Mouse (Mus musculus) inflammation-experienced regulatory T-cells, adult 6 months (primary cell): ENCODE measurements at regions not wholly inside any gene's neighbourhood (a gene's known extent, or its start where the extent isn't known, plus 50 kb on each side); places are given as distances from the start of the nearest gene placed in this dataset.

Experiments
- ATAC-seq: one replicate; pipeline ENCODE4 v1.8.0; 2017

DNA sequence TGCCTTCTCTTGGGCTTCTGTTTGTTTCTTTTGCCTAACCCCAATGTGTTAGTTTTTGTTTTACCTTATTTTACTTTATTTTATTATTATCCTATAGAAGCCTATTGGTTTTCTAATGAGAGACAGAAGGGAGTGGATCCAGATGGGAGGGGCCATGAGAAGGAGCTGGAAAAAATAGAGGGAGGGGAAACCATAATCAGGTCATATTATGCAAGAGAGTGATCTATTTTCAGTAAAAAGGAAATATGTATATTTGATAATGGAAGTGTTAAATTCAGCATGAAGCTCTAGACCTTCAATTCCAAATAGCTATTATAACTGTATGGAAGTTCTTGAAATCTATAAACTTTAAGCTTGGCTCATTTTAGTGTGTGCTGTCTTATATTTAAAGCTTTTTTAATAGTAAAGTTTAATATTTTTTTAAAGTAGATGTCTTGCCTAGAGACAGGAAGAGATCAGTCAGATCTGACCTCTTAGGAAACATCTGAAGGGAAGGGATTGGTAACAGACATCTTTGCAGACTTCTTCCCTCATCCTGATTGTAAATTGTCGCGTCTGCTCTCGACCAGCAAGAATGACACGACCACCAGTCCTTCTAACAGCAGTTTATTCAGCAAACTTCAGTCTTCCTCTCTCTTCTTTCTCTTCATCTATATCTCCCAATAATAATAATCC lies 87.8 kb upstream of the Supt20 start:
- no peak for ATAC-seq

GRCm38 (mm10) chr3:54611431-54611990 lies 81.1 kb upstream of the Supt20 start:
- no peak for ATAC-seq

DNA sequence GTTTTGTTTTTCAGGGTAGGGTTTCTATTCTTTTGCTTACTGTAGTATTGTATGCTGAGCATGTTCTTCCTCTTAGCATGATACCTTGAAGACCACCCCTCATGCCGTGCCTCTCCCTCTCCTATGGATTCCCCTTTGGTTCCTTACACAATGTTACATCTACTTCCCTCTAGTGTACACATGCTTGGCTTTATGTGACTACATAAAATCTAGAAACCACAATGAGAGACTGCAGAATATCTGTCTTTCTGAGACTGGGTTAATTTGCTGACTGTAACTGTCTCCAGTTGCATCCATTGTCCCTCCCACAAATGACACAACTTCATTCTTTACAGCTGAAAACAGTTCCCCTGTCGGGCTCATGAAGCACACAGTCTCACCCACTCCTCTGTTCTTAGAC lies 78.8 kb upstream of the Supt20 start:
- no peak for ATAC-seq

GRCm38 (mm10) chr3:54617298-54617697 lies 75.3 kb upstream of the Supt20 start:
- ATAC-seq: no peak

DNA sequence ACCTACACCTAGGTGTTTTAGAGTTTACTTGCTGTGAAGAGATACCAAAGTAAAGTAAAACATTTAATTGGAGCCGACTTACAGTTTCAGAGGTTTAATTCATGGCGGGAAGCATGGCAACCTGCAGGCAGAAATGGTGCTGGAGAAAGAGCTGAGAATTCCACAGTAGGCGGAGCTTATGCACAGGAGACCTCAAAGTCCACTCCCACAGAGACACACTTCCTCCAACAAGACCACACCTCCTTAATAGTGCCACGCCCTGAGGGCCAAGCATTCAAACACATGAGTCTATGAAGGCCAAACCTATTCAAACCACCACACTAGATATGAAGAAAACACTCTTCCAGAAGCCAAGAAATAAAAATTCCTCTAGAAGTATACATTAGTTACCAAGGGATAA lies 74.3 kb upstream of the Supt20 start:
- no peak for ATAC-seq

GRCm38 (mm10) chr3:54630254-54630653 lies 62.4 kb upstream of the Supt20 start:
- no peak for ATAC-seq

DNA sequence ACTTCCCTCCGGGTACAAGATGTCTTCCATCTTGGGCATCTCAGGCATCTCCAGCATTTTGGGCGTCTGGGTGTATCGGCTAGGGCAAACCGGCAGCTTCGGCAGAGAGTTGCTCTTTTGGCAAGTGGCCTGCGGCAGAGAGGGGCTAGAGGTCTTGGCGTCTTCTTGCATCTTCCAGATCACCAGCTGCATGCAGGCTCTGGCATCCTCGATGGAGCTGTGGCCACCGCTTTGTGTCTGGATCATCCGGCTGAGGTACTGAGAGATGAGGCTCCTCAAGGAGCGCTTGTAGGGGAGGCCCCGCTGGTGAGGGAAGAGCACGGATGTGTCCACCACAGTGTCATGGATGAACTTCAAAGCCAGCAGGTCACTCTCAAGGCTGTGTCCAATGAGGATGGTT lies 59.9 kb upstream of the Supt20 start:
- no peak for ATAC-seq

- ATAC-seq: no peak
Measured at GRCm38 (mm10) chr3:54633446-54633845, 59.2 kb upstream of the Supt20 start.

DNA sequence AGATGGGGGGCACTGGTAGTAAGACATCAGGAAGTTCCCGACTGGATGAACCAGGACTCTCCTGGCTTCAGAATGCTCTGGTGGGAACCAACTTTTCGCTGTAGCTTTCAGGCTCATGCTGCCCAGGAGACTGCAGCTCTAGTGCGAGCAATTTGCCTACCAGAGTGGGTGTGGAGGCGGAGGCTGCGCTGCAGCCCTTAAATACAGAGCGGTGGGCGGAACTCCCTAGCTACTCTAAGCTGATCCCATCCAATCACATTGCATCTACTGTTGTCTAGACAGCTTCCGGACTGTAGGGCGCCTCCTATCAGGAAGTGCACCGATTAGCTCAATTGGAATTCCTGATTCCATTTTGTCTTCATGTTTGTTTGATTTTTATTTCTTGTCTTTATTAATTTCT lies 58.2 kb upstream of the Supt20 start:
- no peak for ATAC-seq
